Comparison of ENCODE assay signal across 12 mouse cellular contexts in genomic region chr2:162889191-162889590, GRCm38 (mm10). TPM values are rescaled to one million over a fixed set of nuclear protein-coding genes. Genes with fewer than 3 reads are reported as not detected.
DNase-seq lines count a peak whose midpoint lies in the region; ATAC-seq and TF ChIP-seq lines count a peak whose summit lies in the region.
"Had no signal": no experiment of that assay in that cellular context is flagged by ENCODE, and none has a peak within 500 bp of the region (broad histone marks: within the 10 kb centered on the region; RNA-seq: fewer than 3 reads in every experiment).

No protein-coding gene starts in this region.

- no peak overlapping the region for H3K9ac ChIP-seq in lung, embryonic 14.5 days
- H3K9ac ChIP-seq in kidney, embryonic 15.5 days: no peak overlapping the region
- H3K9ac ChIP-seq: liver, embryonic 13.5 days had no signal

- 63% methylated on average over 7 of the region's 7 CpGs for WGBS in lung, embryonic 14.5 days
- WGBS in kidney, embryonic 15.5 days: 77% methylated on average over 7 of the region's 7 CpGs

- no peak overlapping the region for H3K4me2 ChIP-seq in lung, embryonic 14.5 days
- no peak overlapping the region for H3K4me2 ChIP-seq in kidney, embryonic 15.5 days
- H3K4me2 ChIP-seq: heart, embryonic 11.5 days; liver, embryonic 13.5 days had no signal

- H3K4me3 ChIP-seq in lung, embryonic 14.5 days (ENCODE audit: low read depth, low read length): no peak overlapping the region
- H3K4me3 ChIP-seq in E14TG2a.4 (replicated peaks; ENCODE audit: low read length): peak overlapping the region; percentile 54
- no peak overlapping the region for H3K4me3 ChIP-seq in kidney, embryonic 15.5 days (replicated peaks)
- H3K4me3 ChIP-seq: liver, embryonic 13.5 days had no signal

- H3K4me1 ChIP-seq in lung, embryonic 14.5 days (ENCODE audit: insufficient read depth): no peaks in the 10 kb centered on the region
- peaks cover 16% of the 10 kb centered on the region for H3K4me1 ChIP-seq in E14TG2a.4 (replicated peaks; ENCODE audit: low read depth, low read length)
- no peaks in the 10 kb centered on the region for H3K4me1 ChIP-seq in kidney, embryonic 15.5 days
- H3K4me1 ChIP-seq: liver, embryonic 13.5 days had no signal

- no peak overlapping the region for H3K27ac ChIP-seq in lung, embryonic 14.5 days (ENCODE audit: low read depth)
- H3K27ac ChIP-seq in kidney, embryonic 15.5 days: no peak overlapping the region
- H3K27ac ChIP-seq: liver, embryonic 13.5 days had no signal

- peak; percentile 35 for DNase-seq in embryo, embryonic 10 days (ENCODE audit: low spot score)
- no peak for DNase-seq in embryo, embryonic 9.5 days (ENCODE audit: extremely low spot score)
- peak; percentile 40 for DNase-seq in lung, embryonic 14.5 days
- DNase-seq in lung, postnatal 10 days: no peak
- DNase-seq in spleen, adult 18-20 months: no peak
- DNase-seq: adrenal gland, postnatal 10 days; cerebellum, adult 9-10 months; liver, embryonic 13.5 days had no signal

- H3K27me3 ChIP-seq in lung, embryonic 14.5 days (ENCODE audit: insufficient read depth, low read length): no peaks in the 10 kb centered on the region
- H3K27me3 ChIP-seq in E14TG2a.4 (ENCODE audit: insufficient read depth, low read length): peaks cover 34% of the 10 kb centered on the region
- no peaks in the 10 kb centered on the region for H3K27me3 ChIP-seq in kidney, embryonic 15.5 days
- H3K27me3 ChIP-seq: liver, embryonic 13.5 days had no signal

- no peak for TF ChIP-seq CTCF in lung, embryonic 14.5 days (IDR thresholded peaks at IDR 0.05; ENCODE audit: low read depth)
- TF ChIP-seq CTCF in E14TG2a.4 (conservative IDR thresholded peaks at IDR 0.05; ENCODE audit: low read length): no peak

- no peaks in the 10 kb centered on the region for H3K9me3 ChIP-seq in lung, embryonic 14.5 days (ENCODE audit: low read depth, low read length)
- H3K9me3 ChIP-seq in E14TG2a.4 (ENCODE audit: low read length): peaks cover 21% of the 10 kb centered on the region
- H3K9me3 ChIP-seq in kidney, embryonic 15.5 days (replicated peaks): no peaks in the 10 kb centered on the region
- H3K9me3 ChIP-seq: liver, embryonic 13.5 days had no signal

- no peak for ATAC-seq in lung, embryonic 14.5 days (ENCODE audit: insufficient read depth)
- ATAC-seq in inflammation-experienced regulatory T-cells, adult 6 months: peak; percentile 54
- no peak for ATAC-seq in kidney, embryonic 15.5 days (replicated peaks; ENCODE audit: low FRiP score)

- no peaks in the 10 kb centered on the region for H3K36me3 ChIP-seq in lung, embryonic 14.5 days (ENCODE audit: insufficient read depth)
- H3K36me3 ChIP-seq in E14TG2a.4 (ENCODE audit: insufficient read depth, low read length): no peaks in the 10 kb centered on the region
- H3K36me3 ChIP-seq in kidney, embryonic 15.5 days: no peaks in the 10 kb centered on the region
- H3K36me3 ChIP-seq: liver, embryonic 13.5 days had no signal

RNA-seq across cellular contexts. Expression of gene Srsf6, which starts 42.1 kb away (rescaled TPM):
- 242 and 244 TPM in 2 replicates for polyA plus RNA-seq in lung, embryonic 14.5 days (2014; fragmentation: Nextera tagmentation; extraction: Ambion mirVana)
- 10 to 100 TPM; 24.3 to 51.6 (median 44.5) TPM for polyA plus RNA-seq in inflammation-experienced regulatory T-cells, adult 6 months (2017; shearing (Covaris generic))
- polyA plus RNA-seq in kidney, embryonic 15.5 days (2015; fragmentation: Nextera tagmentation; extraction: Ambion mirVana): 218 and 221 TPM in 2 replicates

RNA-seq across cellular contexts. Expression of gene L3mbtl1, which starts 54.1 kb away (rescaled TPM):
- 0.21 TPM in 1 of 2 replicates, not detected in the other for polyA plus RNA-seq in lung, embryonic 14.5 days (2014; fragmentation: Nextera tagmentation; extraction: Ambion mirVana)
- under 1 TPM in 1 of 3 experiments, not detected in 2; 0.30 TPM for polyA plus RNA-seq in inflammation-experienced regulatory T-cells, adult 6 months (2017; shearing (Covaris generic))
- polyA plus RNA-seq in kidney, embryonic 15.5 days (2015; fragmentation: Nextera tagmentation; extraction: Ambion mirVana): 0.13 and 0.48 TPM in 2 replicates
- polyA plus RNA-seq: heart, embryonic 11.5 days had no signal

Comparison
In these comparisons a context has a peak if more than half of its experiments do, and no peak if none do; other contexts are left out.
1. DNase-seq: peak in embryo, embryonic 10 days (single experiment) and lung, embryonic 14.5 days (single experiment); none in embryo, embryonic 9.5 days (single experiment), lung, postnatal 10 days (single experiment) and spleen, adult 18-20 months (0 of 2).